Mouse (Mus musculus): Measurements from ENCODE around the gene Nop10. TPM values are rescaled to one million over a fixed set of nuclear protein-coding genes. Genes with fewer than 3 reads are reported as not detected.
A peak's percentile ranks its signal among the peaks of the same experiment; 100 is the strongest.

Nop10 gene
- polyA plus RNA-seq, 1 experiment, result 25.7 TPM

GRCm38 (mm10) chr2:112264364-112264763 lies 2.6 kb downstream of the Nop10 start:
- peaks cover 49% of the 10 kb centered on the region for H3K4me1 ChIP-seq
- no peaks in the 10 kb centered on the region for H3K9me3 ChIP-seq
- no peak for TF ChIP-seq FLI1 (IDR thresholded peaks at IDR 0.05; ENCODE audit: low read length)
- no peak for TF ChIP-seq GATA1 (IDR thresholded peaks at IDR 0.05; ENCODE audit: borderline replicate concordance, low read length)
- H3K4me3 ChIP-seq (replicated peaks), result no peak overlapping the region
- no peaks in the 10 kb centered on the region for H3K36me3 ChIP-seq (replicated peaks; ENCODE audit: low read length)
- H3K27me3 ChIP-seq (replicated peaks), result no peaks in the 10 kb centered on the region

- H3K36me3 ChIP-seq (replicated peaks; ENCODE audit: low read length), result peaks cover 4% of the 10 kb centered on the region
- H3K9me3 ChIP-seq, result no peaks in the 10 kb centered on the region
- H3K4me1 ChIP-seq, result peaks cover 58% of the 10 kb centered on the region
- H3K27me3 ChIP-seq (replicated peaks), result no peaks in the 10 kb centered on the region
- no peak for TF ChIP-seq GATA1 (IDR thresholded peaks at IDR 0.05; ENCODE audit: borderline replicate concordance, low read length)
- no peak for TF ChIP-seq FLI1 (IDR thresholded peaks at IDR 0.05; ENCODE audit: low read length)
- H3K4me3 ChIP-seq (replicated peaks), result peak within 1 kb of the TSS; percentile 99
Measured at GRCm38 (mm10) chr2:112265448-112266241, 3.9 kb downstream of the Nop10 start, which contains the start of gene Slc12a6. Gene Slc12a6 (plus strand): TSS chr2:112265825.

GRCm38 (mm10) chr2:112266242-112266592 lies 4.5 kb downstream of the Nop10 start, which contains the start of gene Gm21985:
Gene Gm21985 (plus strand): TSS chr2:112266314.
- Histone ChIP-seq H3K4me1 (peaks cover 60% of the 10 kb centered on the region), H3K27me3 (replicated peaks) (no peaks in the 10 kb centered on the region)
- TF ChIP-seq FLI1 (IDR thresholded peaks at IDR 0.05; ENCODE audit: low read length), result no peak

GRCm38 (mm10) chr2:112266780-112267179 lies 5.1 kb downstream of the Nop10 start:
- H3K36me3 ChIP-seq (replicated peaks; ENCODE audit: low read length), result peaks cover 12% of the 10 kb centered on the region
- H3K4me1 ChIP-seq, result peaks cover 65% of the 10 kb centered on the region
- TF ChIP-seq FLI1 (IDR thresholded peaks at IDR 0.05; ENCODE audit: low read length) (no peak), GATA1 (IDR thresholded peaks at IDR 0.05; ENCODE audit: borderline replicate concordance, low read length) (no peak)
- H3K9me3 ChIP-seq, result no peaks in the 10 kb centered on the region
- H3K27me3 ChIP-seq (replicated peaks), result no peaks in the 10 kb centered on the region
- H3K4me3 ChIP-seq (replicated peaks), result peak overlapping the region; percentile 99

More at GRCm38 (mm10) chr2:112266242-112266592, 4.5 kb downstream of the Nop10 start, which contains the start of gene Gm21985:
- Histone ChIP-seq H3K36me3 (replicated peaks; ENCODE audit: low read length) (peaks cover 6% of the 10 kb centered on the region), H3K4me3 (replicated peaks) (peak within 1 kb of the TSS; percentile 99), H3K9me3 (no peaks in the 10 kb centered on the region)

GRCm38 (mm10) chr2:112267547-112268269 lies 6.0 kb downstream of the Nop10 start:
- peaks cover 63% of the 10 kb centered on the region for H3K4me1 ChIP-seq
- H3K36me3 ChIP-seq (replicated peaks; ENCODE audit: low read length), result peaks cover 16% of the 10 kb centered on the region

GRCm38 (mm10) chr2:112270011-112270410 lies 8.3 kb downstream of the Nop10 start:
- peaks cover 44% of the 10 kb centered on the region for H3K4me1 ChIP-seq
- TF ChIP-seq GATA1 (IDR thresholded peaks at IDR 0.05; ENCODE audit: borderline replicate concordance, low read length), result no peak
- no peak for TF ChIP-seq FLI1 (IDR thresholded peaks at IDR 0.05; ENCODE audit: low read length)

More at GRCm38 (mm10) chr2:112267547-112268269, 6.0 kb downstream of the Nop10 start:
- peak; percentile 58; the same call in 1 of the 2 replicates for TF ChIP-seq FLI1 (IDR thresholded peaks at IDR 0.05; ENCODE audit: low read length)
- TF ChIP-seq GATA1 (IDR thresholded peaks at IDR 0.05; ENCODE audit: borderline replicate concordance, low read length), result no peak
- no peaks in the 10 kb centered on the region for H3K9me3 ChIP-seq
- peak overlapping the region; percentile 99 for H3K4me3 ChIP-seq (replicated peaks)
- no peaks in the 10 kb centered on the region for H3K27me3 ChIP-seq (replicated peaks)

GRCm38 (mm10) chr2:112272909-112273308 lies 11.2 kb downstream of the Nop10 start:
- TF ChIP-seq GATA1 (IDR thresholded peaks at IDR 0.05; ENCODE audit: borderline replicate concordance, low read length), result no peak
- TF ChIP-seq FLI1 (IDR thresholded peaks at IDR 0.05; ENCODE audit: low read length), result no peak
- no peak overlapping the region for H3K4me3 ChIP-seq (replicated peaks)
- H3K36me3 ChIP-seq (replicated peaks; ENCODE audit: low read length), result peaks cover 32% of the 10 kb centered on the region
- no peaks in the 10 kb centered on the region for H3K27me3 ChIP-seq (replicated peaks)
- no peaks in the 10 kb centered on the region for H3K9me3 ChIP-seq
- peaks cover 40% of the 10 kb centered on the region for H3K4me1 ChIP-seq

More at GRCm38 (mm10) chr2:112270011-112270410, 8.3 kb downstream of the Nop10 start:
- H3K27me3 ChIP-seq (replicated peaks), result no peaks in the 10 kb centered on the region
- no peaks in the 10 kb centered on the region for H3K9me3 ChIP-seq
- H3K36me3 ChIP-seq (replicated peaks; ENCODE audit: low read length), result peaks cover 28% of the 10 kb centered on the region
- peak overlapping the region; percentile 72 for H3K4me3 ChIP-seq (replicated peaks)

GRCm38 (mm10) chr2:112273474-112273873 lies 11.7 kb downstream of the Nop10 start:
- Histone ChIP-seq H3K27me3 (replicated peaks) (no peaks in the 10 kb centered on the region), H3K9me3 (no peaks in the 10 kb centered on the region), H3K4me1 (peaks cover 37% of the 10 kb centered on the region), H3K4me3 (replicated peaks) (no peak overlapping the region), H3K36me3 (replicated peaks; ENCODE audit: low read length) (peaks cover 32% of the 10 kb centered on the region)
- no peak for TF ChIP-seq FLI1 (IDR thresholded peaks at IDR 0.05; ENCODE audit: low read length)
- no peak for TF ChIP-seq GATA1 (IDR thresholded peaks at IDR 0.05; ENCODE audit: borderline replicate concordance, low read length)

- peaks cover 19% of the 10 kb centered on the region for H3K36me3 ChIP-seq (replicated peaks; ENCODE audit: low read length)
- no peaks in the 10 kb centered on the region for H3K27me3 ChIP-seq (replicated peaks)
- no peaks in the 10 kb centered on the region for H3K9me3 ChIP-seq
- peaks cover 12% of the 10 kb centered on the region; the same call in 1 of the 2 replicates for H3K4me1 ChIP-seq
- H3K4me3 ChIP-seq (replicated peaks), result no peak overlapping the region
- TF ChIP-seq FLI1 (IDR thresholded peaks at IDR 0.05; ENCODE audit: low read length), result no peak
- TF ChIP-seq GATA1 (IDR thresholded peaks at IDR 0.05; ENCODE audit: borderline replicate concordance, low read length), result no peak
Measured at GRCm38 (mm10) chr2:112276870-112277269, 15.1 kb downstream of the Nop10 start.

GRCm38 (mm10) chr2:112282846-112283245 lies 21.1 kb downstream of the Nop10 start:
- Histone ChIP-seq H3K4me3 (replicated peaks) (no peak overlapping the region), H3K27me3 (replicated peaks) (no peaks in the 10 kb centered on the region), H3K36me3 (replicated peaks; ENCODE audit: low read length) (no peaks in the 10 kb centered on the region), H3K4me1 (peaks cover 36% of the 10 kb centered on the region), H3K9me3 (no peaks in the 10 kb centered on the region)
- TF ChIP-seq FLI1 (IDR thresholded peaks at IDR 0.05; ENCODE audit: low read length), result no peak
- no peak for TF ChIP-seq GATA1 (IDR thresholded peaks at IDR 0.05; ENCODE audit: borderline replicate concordance, low read length)

All from megakaryocyte, embryonic 14.5 days (primary cell).